Mouse (Mus musculus) stomach, postnatal 0 days (tissue): ENCODE results near the gene Olfr250. TPM values are rescaled to one million over a fixed set of nuclear protein-coding genes. Genes with fewer than 3 reads are reported as not detected.

ENCODE experiments used
- polyA plus RNA-seq: library from polyadenylated mRNA; unstranded; fragments of >200 nt; fragmentation: Nextera tagmentation; extraction: Ambion mirVana; gene quantifications from 2 replicates; pipeline ENCODE4 v1.2.1, GENCODE M21; 2015

The Olfr250 gene
- polyA plus RNA-seq, 1 experiment from 2014 or later: not detected

Other genes starting within 250 kb of the Olfr250 start
- gene Olfr890, start 224.4 kb upstream of the Olfr250 start, polyA plus RNA-seq: 0.04 and 0.06 TPM in 2 replicates
- gene Olfr891, start 186.1 kb upstream of the Olfr250 start, polyA plus RNA-seq: not detected in 2 replicates
- 0.06 and 0.11 TPM in 2 replicates for gene Olfr893, start 158.5 kb upstream of the Olfr250 start, polyA plus RNA-seq
- gene Olfr894, start 148.8 kb upstream of the Olfr250 start, polyA plus RNA-seq: not detected in 2 replicates
- not detected in 2 replicates for gene Olfr143, start 114.1 kb upstream of the Olfr250 start, polyA plus RNA-seq
- not detected in 2 replicates for gene Olfr895, start 99.0 kb upstream of the Olfr250 start, polyA plus RNA-seq
- not detected in 2 replicates for gene Olfr896-ps1, start 75.8 kb upstream of the Olfr250 start, polyA plus RNA-seq
- not detected in 2 replicates for gene Olfr25, start 37.8 kb upstream of the Olfr250 start, polyA plus RNA-seq
- gene Olfr898, start 18.5 kb upstream of the Olfr250 start, polyA plus RNA-seq: not detected in 2 replicates
- gene Olfr251, start 10.2 kb downstream of the Olfr250 start, polyA plus RNA-seq: not detected in 2 replicates
- gene Olfr147, start 34.8 kb downstream of the Olfr250 start, polyA plus RNA-seq: not detected in 2 replicates
- gene Olfr901, start 62.6 kb downstream of the Olfr250 start, polyA plus RNA-seq: not detected in 2 replicates
- not detected in 2 replicates for gene Olfr902, start 80.8 kb downstream of the Olfr250 start, polyA plus RNA-seq
- gene Olfr904, start 96.2 kb downstream of the Olfr250 start, polyA plus RNA-seq: not detected in 2 replicates
- gene Olfr905, start 104.2 kb downstream of the Olfr250 start, polyA plus RNA-seq: not detected in 2 replicates
- not detected in 2 replicates for gene Olfr906, start 120.2 kb downstream of the Olfr250 start, polyA plus RNA-seq
- not detected in 2 replicates for gene Olfr907, start 128.9 kb downstream of the Olfr250 start, polyA plus RNA-seq
- not detected in 2 replicates for gene Olfr911-ps1, start 154.7 kb downstream of the Olfr250 start, polyA plus RNA-seq
- not detected in 2 replicates for gene Olfr910, start 171.0 kb downstream of the Olfr250 start, polyA plus RNA-seq
- gene Olfr912, start 213.3 kb downstream of the Olfr250 start, polyA plus RNA-seq: 0.01 TPM in 1 of 2 replicates, not detected in the other
- gene Olfr913, start 225.9 kb downstream of the Olfr250 start, polyA plus RNA-seq: 0.04 TPM in 1 of 2 replicates, not detected in the other
- not detected in 2 replicates for gene Olfr914, start 238.2 kb downstream of the Olfr250 start, polyA plus RNA-seq